Mouse (Mus musculus): ENCODE measurements at regions not wholly inside any gene's neighbourhood (a gene's known extent, or its start where the extent isn't known, plus 50 kb on each side); places are given as distances from the start of the nearest gene placed in this dataset.

GRCm38 (mm10) chr14:67545036-67545435 lies 1536.0 kb upstream of the Gulo start:
- no peak overlapping the region for H3K27ac ChIP-seq
- intact Hi-C loops (cut with DNase I), result no loop called here
- H3K4me3 ChIP-seq, result no peak overlapping the region
- DNase-seq (ENCODE audit: extremely low spot score in 1 of 2, low spot score in 2 of 2), result no peak
- no peak for TF ChIP-seq CTCF (IDR thresholded peaks at IDR 0.05)

DNA sequence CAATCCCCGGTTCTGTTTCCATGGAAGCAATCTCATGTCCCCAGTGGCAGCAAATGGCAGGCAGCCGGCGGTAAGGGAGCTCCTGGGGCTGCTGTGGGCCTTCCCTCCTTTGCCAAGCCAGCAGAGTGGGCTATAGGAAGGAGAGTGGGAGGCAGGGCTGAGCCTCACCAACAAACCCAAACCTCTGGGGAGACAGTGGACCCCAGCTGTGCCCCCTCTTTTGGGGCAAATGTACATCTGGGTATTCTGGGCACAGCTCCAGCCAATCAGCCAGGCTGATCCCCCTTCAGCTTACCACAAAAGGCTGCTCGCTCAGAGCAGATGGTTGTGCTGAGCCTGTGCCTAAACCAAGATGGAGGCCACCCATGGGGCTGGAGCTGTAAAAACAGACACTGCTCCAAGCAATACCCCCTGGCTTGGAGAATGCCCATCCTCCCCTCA lies 1532.3 kb upstream of the Gulo start:
- H3K27ac ChIP-seq, result no peak overlapping the region
- peak in 1 of 2 experiments; percentile 7 for DNase-seq (ENCODE audit: extremely low spot score in 1 of 2, low spot score in 2 of 2)
- TF ChIP-seq CTCF (IDR thresholded peaks at IDR 0.05), result no peak
- intact Hi-C loops (cut with DNase I), result no loop called here
- H3K4me3 ChIP-seq, result no peak overlapping the region

DNA sequence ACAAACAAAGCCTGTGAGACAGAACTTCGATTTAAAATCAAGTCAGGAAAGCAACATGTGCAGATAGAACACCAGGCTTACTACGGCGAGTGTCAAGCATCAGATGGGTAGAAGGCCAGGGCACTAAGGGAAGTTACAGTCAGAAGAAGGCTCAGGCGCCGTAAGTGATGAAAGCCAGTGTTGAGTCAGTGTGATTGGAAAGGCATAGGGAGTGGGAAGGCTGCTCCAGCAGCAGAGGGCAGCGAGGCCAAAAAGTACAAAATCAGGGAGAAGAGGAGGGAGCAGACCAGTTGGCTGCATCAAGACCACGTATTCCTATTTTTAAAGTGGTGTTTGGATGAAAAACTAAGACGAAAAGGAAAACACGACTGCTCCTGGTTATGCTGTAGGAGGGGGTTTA lies 1529.7 kb upstream of the Gulo start:
- no peak overlapping the region for H3K27ac ChIP-seq
- DNase-seq (ENCODE audit: extremely low spot score in 1 of 2, low spot score in 2 of 2), result no peak
- intact Hi-C loops (cut with DNase I), result no loop called here
- TF ChIP-seq CTCF (IDR thresholded peaks at IDR 0.05), result no peak
- H3K4me3 ChIP-seq, result no peak overlapping the region

- Histone ChIP-seq H3K4me3 (no peak overlapping the region), H3K27ac (no peak overlapping the region)
- intact Hi-C loops (cut with DNase I), result no loop called here
- no peak for TF ChIP-seq CTCF (IDR thresholded peaks at IDR 0.05)
- peak; percentile 12 to 36 for DNase-seq (ENCODE audit: extremely low spot score in 1 of 2, low spot score in 2 of 2)
Measured at GRCm38 (mm10) chr14:67536787-67537659, 1528.0 kb upstream of the Gulo start.

DNA sequence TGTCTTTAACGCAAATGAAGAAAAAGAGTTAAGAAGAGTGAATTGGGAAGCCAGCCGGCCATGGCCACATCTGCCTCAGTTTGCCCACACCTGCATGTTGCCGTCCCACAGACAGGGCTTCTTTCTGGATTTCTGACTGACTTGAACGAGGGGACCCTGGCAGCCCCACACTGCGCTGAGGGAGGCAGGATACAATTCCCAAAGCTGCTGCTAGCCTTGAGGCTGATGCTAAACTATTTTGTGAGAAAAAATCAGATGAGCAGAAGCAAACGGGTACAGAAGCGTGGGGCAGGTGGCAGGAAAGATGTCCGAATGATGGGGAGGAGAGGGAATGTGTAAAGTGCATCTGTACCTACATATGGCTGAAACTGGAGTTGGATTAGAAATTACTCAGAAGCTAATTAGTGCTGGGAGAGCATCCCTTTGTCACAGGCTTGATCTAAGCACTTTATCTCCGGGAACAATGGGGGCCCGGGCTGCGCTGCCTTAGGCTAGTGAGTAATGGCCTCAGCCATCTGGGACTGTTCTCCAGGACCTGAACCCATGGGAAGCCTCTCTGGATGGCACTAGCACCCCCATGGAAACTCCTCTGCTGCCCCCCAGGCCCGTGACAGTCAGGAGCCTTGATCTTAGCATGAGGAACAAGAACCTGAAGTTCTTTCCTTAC lies 1497.9 kb upstream of the Gulo start:
- H3K4me3 ChIP-seq, result no peak overlapping the region
- H3K27ac ChIP-seq, result no peak overlapping the region
- TF ChIP-seq CTCF (IDR thresholded peaks at IDR 0.05), result no peak
- no peak for DNase-seq (ENCODE audit: extremely low spot score in 1 of 2, low spot score in 2 of 2)
- intact Hi-C loops (cut with DNase I), result no loop called here

DNA sequence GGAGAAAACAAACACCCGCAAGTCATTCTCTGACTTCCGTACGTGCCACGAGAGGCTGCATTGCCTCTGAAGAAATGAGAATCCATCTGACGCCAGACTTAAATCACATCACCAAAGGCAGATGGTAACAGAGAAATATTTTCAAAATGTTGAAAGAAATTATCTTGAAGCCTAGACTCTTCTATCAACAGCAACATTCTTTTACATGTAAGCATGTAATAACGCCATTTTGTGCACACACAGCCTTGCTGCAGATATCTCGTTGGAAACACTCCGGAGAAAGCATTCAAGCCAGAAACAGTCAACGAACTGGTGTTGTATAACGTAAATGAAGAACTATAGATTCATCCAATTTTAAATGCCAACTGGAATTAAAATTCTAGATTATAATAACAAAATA lies 1483.1 kb upstream of the Gulo start:
- H3K27ac ChIP-seq, result no peak overlapping the region
- DNase-seq (ENCODE audit: extremely low spot score in 1 of 2, low spot score in 2 of 2), result no peak
- intact Hi-C loops (cut with DNase I), result no loop called here
- TF ChIP-seq CTCF (IDR thresholded peaks at IDR 0.05), result no peak
- H3K4me3 ChIP-seq, result no peak overlapping the region

- no peak for DNase-seq (ENCODE audit: extremely low spot score in 1 of 2, low spot score in 2 of 2)
- intact Hi-C loops (cut with DNase I), result no loop called here
- no peak for TF ChIP-seq CTCF (IDR thresholded peaks at IDR 0.05)
- Histone ChIP-seq H3K27ac (no peak overlapping the region), H3K4me3 (no peak overlapping the region)
Measured at GRCm38 (mm10) chr14:67486676-67487075, 1477.7 kb upstream of the Gulo start.

GRCm38 (mm10) chr14:67485449-67485800 lies 1476.4 kb upstream of the Gulo start:
- no peak for TF ChIP-seq CTCF (IDR thresholded peaks at IDR 0.05)
- no peak overlapping the region for H3K27ac ChIP-seq
- intact Hi-C loops (cut with DNase I), result no loop called here
- DNase-seq (ENCODE audit: extremely low spot score in 1 of 2, low spot score in 2 of 2), result no peak
- H3K4me3 ChIP-seq, result no peak overlapping the region

DNA sequence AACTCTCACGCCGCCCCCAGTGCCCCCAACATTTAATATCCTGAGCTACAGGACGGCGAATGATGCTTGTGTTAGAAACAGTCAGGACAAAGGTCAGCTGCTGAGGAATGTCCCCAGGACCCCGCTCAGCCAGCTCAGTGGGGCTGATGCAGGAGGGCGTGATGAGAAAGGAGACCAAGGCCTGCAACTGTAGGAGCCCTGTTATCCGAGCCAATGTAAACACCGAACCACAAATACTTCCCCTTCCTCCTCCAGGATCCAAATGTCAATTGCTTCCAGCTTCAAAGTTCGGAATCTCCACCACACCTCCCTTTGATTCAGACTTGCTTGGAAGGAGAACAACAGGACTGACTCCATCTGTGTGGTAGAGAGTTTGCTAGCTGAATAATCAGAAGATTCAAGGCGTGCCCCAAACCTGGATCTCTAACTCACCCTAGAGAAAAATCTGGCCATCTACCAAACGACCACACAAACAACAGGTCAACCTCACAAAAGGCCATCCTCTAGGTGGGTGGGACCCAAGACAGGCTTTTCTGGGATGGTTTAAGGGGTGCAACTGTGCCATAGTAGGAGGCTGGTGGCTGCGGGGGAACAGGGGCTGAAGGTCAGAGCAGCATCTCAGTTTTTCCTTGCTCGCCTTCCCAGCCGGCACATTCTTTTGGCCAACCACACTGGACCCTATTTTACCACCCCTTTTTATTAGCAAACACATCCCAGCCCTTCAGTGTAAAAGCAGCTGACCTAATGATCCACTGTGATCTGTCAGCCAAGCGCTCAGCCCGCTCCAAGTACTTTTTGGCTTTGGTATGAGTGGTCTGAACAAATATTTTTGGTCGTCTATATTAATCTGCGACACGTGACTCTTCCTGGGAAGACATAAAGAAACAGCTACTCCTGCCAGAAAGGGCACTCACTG lies 1475.8 kb upstream of the Gulo start:
- intact Hi-C loops (cut with DNase I), result no loop called here
- DNase-seq (ENCODE audit: extremely low spot score in 1 of 2, low spot score in 2 of 2), result no peak
- no peak for TF ChIP-seq CTCF (IDR thresholded peaks at IDR 0.05)
- no peak overlapping the region for H3K27ac ChIP-seq
- H3K4me3 ChIP-seq, result no peak overlapping the region
